Mouse (Mus musculus) kidney, adult 2 months (tissue): ENCODE data around the gene Gm11437. TPM values are rescaled to one million over a fixed set of nuclear protein-coding genes. Genes with fewer than 3 reads are reported as not detected.

Experiments
- DNase-seq: peaks from one replicate; pipeline ENCODE4 v3.0.0; 2021
- H3K27ac ChIP-seq: fragments of 200-500 bp; 2 replicates; pipeline ENCODE4 v1.5.1; 2012; ENCODE audit warnings: low read depth, low read length, control low read depth, inconsistent platforms; ENCODE audit not compliant: insufficient read depth
- H3K27me3 ChIP-seq: fragments of 200-500 bp; replicated peaks from 2 replicates; pipeline ENCODE4 v1.6.1; 2012; ENCODE audit warnings: mild to moderate bottlenecking, moderate library complexity, low read length, inconsistent platforms; ENCODE audit not compliant: control insufficient read depth, insufficient read depth
- H3K36me3 ChIP-seq: fragments of 200-500 bp; 2 replicates; pipeline ENCODE4 v1.6.1; 2012; ENCODE audit warnings: mild to moderate bottlenecking, moderate library complexity, low read length, inconsistent platforms; ENCODE audit not compliant: control insufficient read depth, insufficient read depth
- H3K4me1 ChIP-seq: fragments of 200-500 bp; 2 replicates; pipeline ENCODE4 v1.6.1; 2011; ENCODE audit warnings: low read length; ENCODE audit not compliant: control insufficient read depth, insufficient read depth
- H3K4me3 ChIP-seq: fragments of 200-500 bp; 2 replicates; pipeline ENCODE4 v1.5.1; 2011; ENCODE audit warnings: mild to moderate bottlenecking, low read depth, low read length, control low read depth; ENCODE audit not compliant: insufficient read depth
- CTCF ChIP-seq: fragments of 200-500 bp; conservative IDR thresholded peaks from 2 replicates; pipeline ENCODE4 v1.5.1; 2011; ENCODE audit warnings: low read depth, mild to moderate bottlenecking, control low read depth, low read length, moderate library complexity, mixed read lengths; ENCODE audit not compliant: insufficient read depth, insufficient read length
- POLR2A ChIP-seq: fragments of 200-500 bp; IDR thresholded peaks from one replicate; pipeline ENCODE4 v1.6.1; 2011; ENCODE audit warnings: low read depth, low read length, control low read depth
- WGBS: fragments of 180-500 bp; shearing (Covaris S2); methylation state at CpG from one replicate; pipeline ENCODE4 v1.1.7; 2018; 5-methylcytosine and 5-hydroxymethylcytosine counted together
- polyA plus RNA-seq: library from polyadenylated mRNA; depleted of rRNA; stranded (reverse); fragments of >200 nt; gene quantifications from 2 replicates; pipeline ENCODE4 v1.2.3, GENCODE M21; 2012

Gene Gm11437
- polyA plus RNA-seq, 1 experiment: not detected

DNA sequence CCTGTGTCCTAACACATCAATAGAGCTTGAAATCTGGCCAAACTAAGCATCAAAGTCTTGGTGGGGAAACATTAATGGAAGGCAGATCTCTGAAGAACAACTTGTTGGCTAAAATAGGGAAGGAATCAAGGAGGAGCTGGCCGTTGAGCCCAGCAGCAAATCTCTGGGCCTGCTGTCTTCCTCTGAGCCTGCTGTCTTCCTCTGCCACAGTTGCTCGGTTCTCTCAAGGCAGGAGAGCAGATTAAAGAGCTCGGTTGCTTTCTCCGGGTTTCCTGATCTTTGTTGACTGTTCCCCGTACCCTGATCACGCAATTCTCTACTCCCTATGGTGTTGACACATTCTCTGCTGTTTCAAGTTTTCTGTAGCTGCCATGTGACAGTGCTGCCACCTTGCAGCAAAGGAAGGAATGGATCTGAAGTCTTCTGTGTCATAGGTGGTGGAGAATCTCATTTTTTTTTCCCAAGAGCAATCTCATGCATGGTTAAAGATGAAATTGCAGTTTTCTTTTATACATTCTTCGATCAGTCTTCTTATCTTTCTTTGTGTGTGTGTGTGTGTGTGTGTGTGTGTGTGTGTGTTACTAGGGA is 1.5 kb upstream of the Gm11437 start:
- peak; percentile 66 for DNase-seq
- no peaks in the 10 kb centered on the region; the same call in 1 of the 2 replicates for H3K27me3 ChIP-seq
- H3K4me1 ChIP-seq: no peaks in the 10 kb centered on the region
- TF ChIP-seq POLR2A (no peak), CTCF (peak; percentile 72)
- no peaks in the 10 kb centered on the region for H3K36me3 ChIP-seq
- no peak overlapping the region for H3K27ac ChIP-seq
- 16% methylated on average over 7 of the region's 7 CpGs for WGBS
- H3K4me3 ChIP-seq: no peak overlapping the region

DNA sequence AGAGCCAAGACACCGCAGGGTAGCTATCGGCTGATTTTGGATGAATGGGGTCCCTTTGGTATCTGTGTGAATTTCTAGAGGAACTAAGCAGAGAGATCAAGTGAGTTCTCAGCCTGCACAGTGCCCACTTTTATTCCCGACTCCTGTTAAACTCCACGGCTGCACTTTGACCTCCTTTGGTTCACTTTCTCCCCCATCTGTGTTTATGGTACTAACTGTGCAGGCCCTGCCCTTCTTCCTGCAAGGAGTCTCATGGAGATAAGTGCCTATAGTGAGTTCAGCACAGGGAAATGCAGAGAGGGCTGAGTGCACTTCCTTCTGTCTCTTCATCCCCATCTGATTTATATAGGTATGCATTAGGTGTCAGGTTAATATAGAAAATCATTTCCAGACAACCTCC is 2.7 kb downstream of the Gm11437 start:
- Histone ChIP-seq H3K27ac (no peak overlapping the region), H3K27me3 (no peaks in the 10 kb centered on the region; the same call in 1 of the 2 replicates), H3K4me3 (no peak overlapping the region), H3K4me1 (no peaks in the 10 kb centered on the region), H3K36me3 (no peaks in the 10 kb centered on the region)
- DNase-seq: no peak
- no peak for TF ChIP-seq POLR2A
- TF ChIP-seq CTCF: no peak
- WGBS: 64% methylated on average over 4 of the region's 4 CpGs

- H3K4me3 ChIP-seq: no peak overlapping the region
- no peaks in the 10 kb centered on the region for H3K4me1 ChIP-seq
- no peaks in the 10 kb centered on the region; the same call in 1 of the 2 replicates for H3K27me3 ChIP-seq
- TF ChIP-seq POLR2A: no peak
- no peak for TF ChIP-seq CTCF
- H3K27ac ChIP-seq: no peak overlapping the region
- no peak for DNase-seq
- WGBS: 80% methylated on average over 6 of the region's 6 CpGs
- H3K36me3 ChIP-seq: no peaks in the 10 kb centered on the region
Measured at GRCm38 (mm10) chr11:84164123-84164522, 3.2 kb downstream of the Gm11437 start.

GRCm38 (mm10) chr11:84156535-84157262 is 10.6 kb downstream of the Gm11437 start:
- Histone ChIP-seq H3K36me3 (no peaks in the 10 kb centered on the region), H3K4me3 (no peak overlapping the region), H3K4me1 (no peaks in the 10 kb centered on the region), H3K27me3 (no peaks in the 10 kb centered on the region), H3K27ac (no peak overlapping the region)
- TF ChIP-seq POLR2A: no peak
- TF ChIP-seq CTCF: no peak
- DNase-seq: no peak
- 90% methylated on average over 4 of the region's 4 CpGs for WGBS

DNA sequence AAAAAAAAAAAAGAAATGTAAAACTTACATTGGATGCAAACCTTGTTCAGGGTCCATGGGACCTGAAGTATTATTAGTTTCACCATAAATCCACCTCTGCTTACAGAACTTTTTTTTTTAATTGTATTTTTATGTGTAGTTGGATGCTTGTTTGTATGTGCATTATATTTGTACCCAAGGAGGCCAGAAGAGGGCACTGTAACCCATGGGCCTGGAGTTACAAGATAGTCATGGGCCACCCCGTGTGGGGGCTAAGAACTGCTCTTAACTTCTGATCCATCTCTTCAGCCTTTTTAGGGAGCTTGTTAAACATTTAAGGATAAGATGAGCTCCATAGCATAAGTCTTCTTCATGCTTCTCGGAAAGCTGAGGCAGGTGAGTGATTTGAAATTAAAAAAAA is 16.4 kb downstream of the Gm11437 start:
- Histone ChIP-seq H3K27me3 (no peaks in the 10 kb centered on the region), H3K36me3 (no peaks in the 10 kb centered on the region), H3K4me3 (no peak overlapping the region), H3K27ac (no peak overlapping the region), H3K4me1 (no peaks in the 10 kb centered on the region)
- peak; percentile 45; the same call in 1 of the 2 replicates for TF ChIP-seq CTCF
- TF ChIP-seq POLR2A: no peak
- 71% methylated on average over 2 of the region's 2 CpGs for WGBS
- no peak for DNase-seq

GRCm38 (mm10) chr11:84146081-84146480 is 21.2 kb downstream of the Gm11437 start:
- no peak overlapping the region for H3K27ac ChIP-seq

DNA sequence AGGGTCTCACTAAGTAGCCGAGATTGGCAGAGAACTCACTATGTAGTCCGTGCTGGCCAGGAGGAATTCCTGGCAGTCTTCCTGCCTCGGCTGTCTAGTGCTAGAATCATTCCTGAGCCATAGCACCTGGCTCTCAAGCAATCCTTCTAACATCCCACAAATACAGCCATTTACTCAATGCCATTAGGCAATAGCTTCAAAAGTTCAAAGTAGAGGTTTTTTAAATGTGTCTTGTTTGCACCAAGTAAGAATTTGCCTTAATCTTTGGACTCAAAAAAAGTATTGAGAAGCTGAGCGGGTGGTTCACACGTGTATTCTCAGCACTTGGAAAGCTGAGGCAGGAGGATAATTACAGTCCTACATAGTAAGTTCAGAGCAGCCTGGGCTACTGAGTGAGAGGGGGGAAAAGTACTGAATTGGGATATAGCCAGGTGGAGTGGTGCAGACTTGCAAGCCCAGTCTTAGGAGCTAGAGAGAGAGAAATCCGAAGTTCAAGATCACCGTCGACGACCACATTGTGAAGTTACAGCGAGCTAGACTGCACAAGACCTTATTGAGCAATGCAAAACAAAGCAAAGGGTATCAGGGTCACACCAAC is 22.0 kb downstream of the Gm11437 start:
- Histone ChIP-seq H3K27ac (no peak overlapping the region), H3K36me3 (no peaks in the 10 kb centered on the region)
- 71% methylated on average over 10 of the region's 10 CpGs for WGBS

More at GRCm38 (mm10) chr11:84146081-84146480, 21.2 kb downstream of the Gm11437 start:
- peak; percentile 70 for DNase-seq
- no peaks in the 10 kb centered on the region for H3K36me3 ChIP-seq
- no peak for TF ChIP-seq POLR2A
- TF ChIP-seq CTCF: no peak
- no peaks in the 10 kb centered on the region for H3K4me1 ChIP-seq
- H3K4me3 ChIP-seq: no peak overlapping the region
- WGBS: 44% methylated on average over 3 of the region's 3 CpGs
- no peaks in the 10 kb centered on the region for H3K27me3 ChIP-seq

More for the DNA sequence above, 22.0 kb downstream of the Gm11437 start:
- Histone ChIP-seq H3K27me3 (no peaks in the 10 kb centered on the region), H3K4me3 (no peak overlapping the region), H3K4me1 (no peaks in the 10 kb centered on the region)
- no peak for TF ChIP-seq CTCF
- no peak for TF ChIP-seq POLR2A
- no peak for DNase-seq
